Mouse (Mus musculus): Measurements from ENCODE around the gene Lrig1.
A peak's percentile ranks its signal among the peaks of the same experiment; 100 is the strongest.

Lrig1 gene

GRCm38 (mm10) chr6:94698509-94699172 lies 1.3 kb downstream of the Lrig1 start:
- peak; percentile 56 for DNase-seq (ENCODE audit: low read depth, low spot score)

DNA sequence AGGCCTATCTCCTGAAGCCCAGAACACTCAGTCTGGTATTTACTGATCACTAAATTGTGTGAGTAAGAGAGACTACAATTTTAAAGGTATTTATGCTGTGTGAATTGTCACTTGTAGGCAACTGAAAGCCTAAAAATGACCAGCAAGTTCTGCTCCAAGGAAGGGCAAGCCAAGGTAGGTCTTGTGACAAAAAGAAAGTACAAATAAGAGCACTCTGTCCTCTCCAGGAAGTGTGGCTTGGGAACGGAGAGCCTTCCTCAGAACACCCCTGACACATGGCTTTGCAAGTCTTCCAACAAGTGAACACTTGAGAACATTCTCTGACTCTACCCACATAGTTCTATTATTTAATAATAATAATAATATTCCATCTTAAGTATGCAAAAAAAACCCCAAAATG lies 2.5 kb downstream of the Lrig1 start:
- DNase-seq (ENCODE audit: low read depth, low spot score) = peak; percentile 35

- DNase-seq (ENCODE audit: low read depth, low spot score) = peak; percentile 59
These were observed 3.5 kb downstream of the Lrig1 start for GRCm38 (mm10) chr6:94696182-94697080.

GRCm38 (mm10) chr6:94695121-94695930 lies 4.6 kb downstream of the Lrig1 start:
- peak; percentile 66 for DNase-seq (ENCODE audit: low read depth, low spot score)

- DNase-seq (ENCODE audit: low read depth, low spot score) = no peak
These were observed 5.5 kb downstream of the Lrig1 start for GRCm38 (mm10) chr6:94694481-94694880.

- peak; percentile 26 for DNase-seq (ENCODE audit: low read depth, low spot score)
These were observed 6.9 kb downstream of the Lrig1 start for GRCm38 (mm10) chr6:94693091-94693490.

GRCm38 (mm10) chr6:94692003-94692402 lies 8.0 kb downstream of the Lrig1 start:
- no peak for DNase-seq (ENCODE audit: low read depth, low spot score)

DNA sequence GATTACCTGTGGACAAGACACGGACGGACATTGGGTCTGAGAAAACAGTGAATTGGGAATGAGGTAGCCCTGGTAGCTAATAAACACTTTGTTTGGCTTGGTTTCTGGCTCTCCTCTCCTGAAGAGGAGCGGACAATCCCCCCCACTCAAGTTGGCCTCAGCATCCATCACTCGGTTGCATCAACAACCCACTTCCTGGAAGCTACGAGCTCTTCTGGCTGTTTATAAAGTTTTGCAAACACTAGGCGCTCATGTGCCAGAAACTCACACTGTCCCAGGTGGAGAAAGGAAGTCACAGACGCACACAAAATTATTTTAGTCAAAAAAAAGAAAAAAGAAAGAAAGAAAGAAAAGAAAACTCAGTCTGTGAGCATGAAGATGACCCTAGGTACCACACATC lies 9.7 kb downstream of the Lrig1 start:
- DNase-seq (ENCODE audit: low read depth, low spot score) = peak; percentile 68

GRCm38 (mm10) chr6:94688722-94689121 lies 11.2 kb downstream of the Lrig1 start:
- DNase-seq (ENCODE audit: low read depth, low spot score) = peak; percentile 30

GRCm38 (mm10) chr6:94686048-94686447 lies 13.9 kb downstream of the Lrig1 start:
- peak; percentile 54 for DNase-seq (ENCODE audit: low read depth, low spot score)

GRCm38 (mm10) chr6:94685611-94686010 lies 14.3 kb downstream of the Lrig1 start:
- DNase-seq (ENCODE audit: low read depth, low spot score) = peak; percentile 33

- peak; percentile 77 for DNase-seq (ENCODE audit: low read depth, low spot score)
These were observed 15.0 kb downstream of the Lrig1 start for GRCm38 (mm10) chr6:94684844-94685557.

DNA sequence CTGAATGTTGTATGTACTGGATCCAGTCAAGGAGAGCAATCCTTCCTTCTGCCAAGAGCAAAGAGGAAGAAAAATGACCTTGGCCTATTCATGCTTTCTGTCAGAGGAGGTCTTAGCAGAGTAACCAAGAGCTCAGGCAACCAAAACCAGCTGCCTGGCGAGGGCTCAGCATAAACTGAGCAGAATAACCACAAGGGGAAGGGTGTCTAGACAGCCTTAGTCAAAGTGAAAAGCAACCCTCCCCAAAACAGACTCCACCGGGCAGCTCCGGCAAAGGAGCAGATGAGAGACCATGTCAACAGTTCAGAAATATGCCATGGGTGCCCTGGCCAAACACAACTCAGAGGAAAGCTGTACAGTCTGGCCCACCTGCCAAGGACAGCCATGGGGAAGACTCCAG lies 16.3 kb downstream of the Lrig1 start:
- DNase-seq (ENCODE audit: low read depth, low spot score) = peak; percentile 84

GRCm38 (mm10) chr6:94682270-94682618 lies 17.7 kb downstream of the Lrig1 start:
- peak; percentile 46 for DNase-seq (ENCODE audit: low read depth, low spot score)

DNA sequence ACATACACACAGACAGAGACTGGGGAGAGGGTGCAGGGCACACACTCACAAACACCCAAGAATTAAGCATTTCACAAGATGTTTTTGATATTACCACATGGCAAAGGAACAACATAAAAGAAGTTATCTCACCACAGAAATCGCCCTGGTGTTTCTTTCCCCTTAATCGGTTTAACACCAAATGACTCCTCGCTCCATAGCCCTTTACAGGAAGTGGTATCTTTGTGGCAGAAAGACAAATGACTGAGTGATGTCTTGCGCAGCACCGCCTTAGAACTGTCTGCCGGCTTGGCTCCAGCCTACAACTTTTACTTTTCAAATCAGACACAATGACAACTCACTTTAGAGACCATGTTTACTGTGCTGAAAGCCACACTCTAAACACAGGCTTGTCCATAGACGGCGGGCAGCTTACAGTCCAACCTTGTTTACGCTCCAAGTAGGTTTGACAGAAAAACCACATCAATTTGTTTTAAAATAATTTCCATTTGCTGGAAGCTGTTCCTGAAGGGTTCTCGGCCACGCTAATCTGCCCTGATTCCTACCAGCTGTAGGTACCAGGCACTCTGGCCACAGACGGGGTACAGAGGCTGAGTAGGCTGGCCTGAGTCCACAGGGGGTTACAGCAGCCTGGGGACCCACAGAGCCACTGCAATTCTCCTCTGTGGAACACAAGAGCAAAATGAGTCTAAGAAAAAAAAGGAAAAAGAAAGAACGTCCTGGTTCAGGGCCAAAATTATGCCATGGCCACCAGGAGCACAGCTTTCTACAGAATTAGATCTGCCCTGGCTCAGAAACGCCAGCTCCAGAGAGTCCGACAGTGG lies 18.3 kb downstream of the Lrig1 start:
- peak; percentile 88 for DNase-seq (ENCODE audit: low read depth, low spot score)

DNA sequence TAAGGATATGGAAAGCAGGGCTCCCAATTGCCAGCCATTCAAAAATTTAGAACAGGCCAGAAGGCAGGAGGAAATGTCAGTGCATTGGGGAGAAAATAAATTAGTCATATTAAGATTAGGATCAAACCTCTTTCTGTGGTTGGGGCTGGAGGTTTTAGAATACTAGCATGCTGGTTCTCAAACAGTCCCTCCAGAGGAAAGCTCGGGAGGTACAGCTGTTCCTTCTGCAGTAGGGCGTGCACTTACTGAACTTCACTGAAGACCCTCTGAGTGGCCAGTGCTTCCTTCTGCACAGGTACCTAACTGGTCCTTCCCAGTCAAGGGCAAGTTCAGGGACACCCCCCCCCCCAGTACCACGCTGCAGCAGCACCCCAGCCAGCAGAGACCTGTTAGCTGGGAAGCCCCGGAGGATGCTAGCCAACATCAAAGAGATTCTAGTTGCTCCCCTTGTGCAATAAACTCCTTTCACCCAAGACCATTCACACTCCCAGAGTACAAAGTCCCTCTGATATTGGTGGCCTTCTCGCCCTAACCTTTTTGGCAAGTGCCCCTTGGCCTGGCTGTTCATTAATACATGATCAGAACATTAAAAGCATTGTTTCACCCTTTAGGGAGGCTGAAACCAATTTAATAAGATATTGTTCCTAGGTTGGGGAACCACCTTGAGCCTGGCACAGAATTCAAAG lies 19.1 kb downstream of the Lrig1 start:
- peak; percentile 76 for DNase-seq (ENCODE audit: low read depth, low spot score)

DNA sequence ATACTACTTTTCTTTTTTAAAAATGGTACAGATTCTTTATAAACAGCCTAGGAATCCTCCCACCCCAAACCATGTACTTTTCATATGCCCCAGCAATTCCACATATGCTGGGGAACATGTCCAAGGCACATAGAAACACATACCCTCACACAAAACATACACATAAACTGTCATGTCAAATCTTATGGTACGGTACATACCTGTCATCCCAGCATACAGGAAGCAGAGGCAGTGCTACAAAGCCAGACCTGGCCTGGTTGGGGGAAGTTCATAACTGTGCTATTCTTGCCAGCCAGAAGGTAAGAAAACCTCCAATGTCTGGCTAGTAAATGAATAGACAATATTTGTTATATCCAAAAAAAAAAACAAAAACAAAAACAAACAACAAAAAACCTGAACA lies 20.7 kb downstream of the Lrig1 start:
- DNase-seq (ENCODE audit: low read depth, low spot score) = peak; percentile 62

- DNase-seq (ENCODE audit: low read depth, low spot score) = peak; percentile 66
These were observed 21.4 kb downstream of the Lrig1 start for GRCm38 (mm10) chr6:94678377-94679164.

GRCm38 (mm10) chr6:94677448-94677847 lies 22.5 kb downstream of the Lrig1 start:
- peak; percentile 36 for DNase-seq (ENCODE audit: low read depth, low spot score)
